Comparison of ENCODE assay signal across 9 mouse cellular contexts in the genomic region with DNA sequence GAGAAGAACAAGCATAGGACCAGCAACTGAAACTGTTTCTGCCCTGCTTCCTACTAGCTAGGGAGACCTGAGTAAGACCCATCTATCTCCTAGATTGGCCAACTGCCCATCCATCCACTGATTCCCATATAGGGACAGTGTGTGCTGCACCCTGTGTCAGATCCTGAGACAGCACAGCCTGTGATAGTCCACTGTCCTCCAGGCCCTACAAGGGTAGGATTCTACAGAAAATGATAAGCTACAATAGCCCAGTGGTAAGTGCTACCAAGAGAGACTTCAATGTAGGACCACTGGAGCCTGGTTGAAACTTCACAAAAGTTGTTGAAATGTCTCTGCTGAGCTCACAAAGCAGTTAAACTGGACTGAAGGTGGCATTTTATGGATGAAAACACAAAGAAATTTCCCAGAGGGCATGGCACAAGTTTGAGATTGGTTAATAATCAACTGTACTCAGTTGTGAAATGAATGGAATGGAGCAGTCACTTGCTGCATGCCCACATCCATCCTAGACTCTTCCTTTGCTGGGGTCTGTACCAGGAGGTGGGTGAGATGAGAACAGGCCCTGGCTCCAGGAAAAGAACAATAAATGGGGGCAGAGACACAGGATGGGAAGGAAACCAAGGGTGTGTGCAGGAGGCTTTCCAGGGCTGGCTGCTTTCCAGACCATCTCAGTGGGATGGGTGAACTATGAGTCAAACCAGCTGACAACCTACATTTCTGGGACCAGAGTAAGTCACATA. TPM values are rescaled to one million over a fixed set of nuclear protein-coding genes. Genes with fewer than 3 reads are reported as not detected.
DNase-seq lines count a peak whose midpoint lies in the region; ATAC-seq and TF ChIP-seq lines count a peak whose summit lies in the region.
"Had no signal": no experiment of that assay in that cellular context is flagged by ENCODE, and none has a peak within 500 bp of the region (broad histone marks: within the 10 kb centered on the region; RNA-seq: fewer than 3 reads in every experiment).

No protein-coding gene starts in this region.

- peaks cover 13% of the 10 kb centered on the region for H3K36me3 ChIP-seq in heart, postnatal 0 days (replicated peaks; ENCODE audit: control insufficient read depth, insufficient read depth, low read length)
- no peaks in the 10 kb centered on the region for H3K36me3 ChIP-seq in forebrain, embryonic 13.5 days (ENCODE audit: poor library complexity, severe bottlenecking)
- H3K36me3 ChIP-seq: midbrain, embryonic 13.5 days had no signal

- no peak overlapping the region for H3K9ac ChIP-seq in heart, postnatal 0 days (replicated peaks; ENCODE audit: low read depth, low read length)
- no peak overlapping the region for H3K9ac ChIP-seq in forebrain, embryonic 13.5 days
- H3K9ac ChIP-seq: midbrain, embryonic 13.5 days had no signal

- peak; percentile 14; the same call in 1 of the 2 replicates for TF ChIP-seq EP300 in heart, postnatal 0 days (IDR thresholded peaks at IDR 0.05; ENCODE audit: low read depth)

- no peak overlapping the region for H3K4me3 ChIP-seq in layer of hippocampus, adult 2 months
- no peak overlapping the region for H3K4me3 ChIP-seq in heart, postnatal 0 days (ENCODE audit: low read depth, low read length)
- H3K4me3 ChIP-seq in forebrain, embryonic 13.5 days, result no peak overlapping the region
- H3K4me3 ChIP-seq: midbrain, embryonic 13.5 days had no signal

- peaks cover 12% of the 10 kb centered on the region for H3K9me3 ChIP-seq in heart, postnatal 0 days (replicated peaks; ENCODE audit: control insufficient read depth, low read length)
- no peaks in the 10 kb centered on the region for H3K9me3 ChIP-seq in forebrain, embryonic 13.5 days (replicated peaks)

- H3K27ac ChIP-seq in layer of hippocampus, adult 2 months, result peak overlapping the region; percentile 18; the same call in 1 of the 2 replicates
- H3K27ac ChIP-seq in heart, postnatal 0 days (ENCODE audit: low read depth), result peak overlapping the region; percentile 72
- no peak overlapping the region for H3K27ac ChIP-seq in forebrain, embryonic 13.5 days
- H3K27ac ChIP-seq: midbrain, embryonic 13.5 days had no signal

- no peak for ATAC-seq in heart, postnatal 0 days (ENCODE audit: insufficient read depth, low read depth)
- ATAC-seq in forebrain, embryonic 13.5 days, result no peak
- ATAC-seq: midbrain, embryonic 13.5 days had no signal

- DNase-seq in layer of hippocampus, adult 2 months (ENCODE audit: low spot score in 2 of 2), result peak in 1 of 2 experiments; percentile 47
- DNase-seq in layer of hippocampus, postnatal 14 days (ENCODE audit: low spot score in 2 of 2), result no peak
- peak; percentile 76 for DNase-seq in NIH3T3 (ENCODE audit: low read depth)
- DNase-seq in heart, postnatal 0 days (ENCODE audit: low spot score), result peak; percentile 23
- DNase-seq in kidney, postnatal 4 days, result peak; percentile 68 to 78
- no peak for DNase-seq in embryo, embryonic 9.5 days (ENCODE audit: extremely low spot score)
- DNase-seq in thymus, postnatal 25 days, result no peak

- no peak overlapping the region for H3K4me2 ChIP-seq in heart, postnatal 0 days (ENCODE audit: low read depth, low read length)
- no peak overlapping the region for H3K4me2 ChIP-seq in forebrain, embryonic 13.5 days
- H3K4me2 ChIP-seq: midbrain, embryonic 13.5 days had no signal

- H3K27me3 ChIP-seq in heart, postnatal 0 days (ENCODE audit: control insufficient read depth, insufficient read depth, low read length), result no peaks in the 10 kb centered on the region
- H3K27me3 ChIP-seq in forebrain, embryonic 13.5 days, result no peaks in the 10 kb centered on the region
- H3K27me3 ChIP-seq: midbrain, embryonic 13.5 days had no signal

- TF ChIP-seq CTCF in layer of hippocampus, adult 2 months (conservative IDR thresholded peaks at IDR 0.05), result no peak
- TF ChIP-seq CTCF in heart, postnatal 0 days (IDR thresholded peaks at IDR 0.05; ENCODE audit: low read depth), result no peak

- H3K4me1 ChIP-seq in heart, postnatal 0 days (ENCODE audit: control insufficient read depth, insufficient read depth), result peaks cover 36% of the 10 kb centered on the region
- H3K4me1 ChIP-seq in forebrain, embryonic 13.5 days, result peaks cover 16% of the 10 kb centered on the region
- H3K4me1 ChIP-seq: midbrain, embryonic 13.5 days had no signal

RNA-seq across cellular contexts. Expression of a gene that starts 15.4 kb away (rescaled TPM):
- total RNA-seq in layer of hippocampus, adult 2 months (2021), result 1 to 10 TPM; 2.0 to 2.7 TPM
- 1 to 10 TPM; 2.1 to 3.8 TPM for total RNA-seq in layer of hippocampus, postnatal 14 days (2021)
- 5.7 and 51.1 TPM in 2 replicates for total RNA-seq in heart, postnatal 0 days (2014; rRNA removed; ENCODE audit: low replicate concordance)
- 13.7 and 14.7 TPM in 2 replicates for polyA plus RNA-seq in heart, postnatal 0 days (2015; fragmentation: Nextera tagmentation; extraction: Ambion mirVana)
- 2.7 and 4.1 TPM in 2 replicates for polyA plus RNA-seq in forebrain, embryonic 13.5 days (2015; fragmentation: Nextera tagmentation; extraction: Ambion mirVana)

Comparison
In these comparisons a context has a peak if more than half of its experiments do, and no peak if none do; other contexts are left out.
1. DNase-seq: peak in NIH3T3 (single experiment), heart, postnatal 0 days (single experiment) and kidney, postnatal 4 days (2 of 2); none in layer of hippocampus, postnatal 14 days (0 of 2), embryo, embryonic 9.5 days (single experiment) and thymus, postnatal 25 days (single experiment).